Mouse (Mus musculus): ENCODE data around the gene Coro1b. TPM values are rescaled to one million over a fixed set of nuclear protein-coding genes. Genes with fewer than 3 reads are reported as not detected.
"Not testable (repeated sequence)": the region's sequence is repeated elsewhere in the genome, so short reads cannot be mapped to it uniquely, and the experiment has no call there.

Gene Coro1b
- polyA plus RNA-seq, 1 experiment from 2014 or later: 146 TPM

- peaks cover 31% of the 10 kb centered on the region for H3K36me3 ChIP-seq
- H3K9ac ChIP-seq; H3K4me2 ChIP-seq (replicated peaks); H3K4me1 ChIP-seq; H3K27me3 ChIP-seq; H3K4me3 ChIP-seq; ATAC-seq (ENCODE audit: low FRiP score, low read depth); H3K27ac ChIP-seq; H3K9me3 ChIP-seq: not testable (repeated sequence)
- WGBS: 78% methylated on average over 6 of the region's 6 CpGs
Observed at GRCm38 (mm10) chr19:4135229-4135962, 13.0 kb upstream of the Coro1b start.

DNA sequence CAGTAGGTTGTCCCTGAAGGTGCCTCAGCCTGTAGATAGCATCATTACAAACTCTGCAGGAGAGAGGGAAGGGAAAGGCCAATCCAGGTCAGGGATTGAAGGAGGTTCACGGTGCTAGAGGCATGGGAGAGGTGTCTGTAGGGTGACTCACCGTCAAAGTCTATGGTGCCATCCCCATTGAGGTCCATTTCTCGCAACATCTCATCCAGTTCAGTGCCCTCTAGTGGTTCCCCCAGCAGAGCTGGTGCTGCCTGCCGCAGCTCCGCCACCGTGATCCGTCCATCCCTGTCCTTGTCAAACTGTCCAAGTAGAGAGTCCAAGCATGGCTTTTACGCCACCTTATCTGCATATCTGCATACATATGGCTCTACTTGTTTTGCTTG is 12.5 kb upstream of the Coro1b start:
- not testable (repeated sequence) for H3K4me3 ChIP-seq; H3K9me3 ChIP-seq; H3K27ac ChIP-seq; ATAC-seq (ENCODE audit: low FRiP score, low read depth); H3K9ac ChIP-seq; H3K4me1 ChIP-seq; H3K27me3 ChIP-seq; H3K4me2 ChIP-seq (replicated peaks)
- H3K36me3 ChIP-seq: peaks cover 28% of the 10 kb centered on the region
- 19% methylated on average over 8 of the region's 8 CpGs for WGBS

DNA sequence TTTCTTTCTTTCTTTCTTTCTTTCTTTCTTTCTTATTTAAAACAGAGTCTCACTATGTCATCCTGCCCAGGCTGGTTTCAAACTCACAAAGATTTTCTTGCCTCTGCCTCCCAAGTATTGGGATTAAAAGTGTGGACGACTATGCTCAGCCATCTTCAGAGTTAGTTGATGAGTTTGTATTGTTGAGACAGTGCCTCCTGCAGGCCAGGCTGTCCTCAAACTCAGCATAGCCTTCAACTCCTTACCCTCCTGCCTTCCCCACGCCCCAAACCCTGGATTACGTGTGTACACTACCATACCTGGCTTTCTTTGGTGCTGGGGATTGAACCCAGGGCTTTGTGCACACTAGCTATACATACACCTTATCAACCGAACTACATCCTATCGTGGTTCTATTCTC is 12.0 kb upstream of the Coro1b start:
- H3K4me1 ChIP-seq: no peaks in the 10 kb centered on the region
- peaks cover 23% of the 10 kb centered on the region for H3K36me3 ChIP-seq
- H3K4me2 ChIP-seq (replicated peaks): no peak overlapping the region
- no peak for ATAC-seq (ENCODE audit: low FRiP score, low read depth)
- 85% methylated on average over 5 of the region's 5 CpGs for WGBS
- H3K27ac ChIP-seq: no peak overlapping the region
- H3K27me3 ChIP-seq: no peaks in the 10 kb centered on the region
- H3K9me3 ChIP-seq: no peaks in the 10 kb centered on the region
- no peak overlapping the region for H3K9ac ChIP-seq
- no peak overlapping the region for H3K4me3 ChIP-seq

DNA sequence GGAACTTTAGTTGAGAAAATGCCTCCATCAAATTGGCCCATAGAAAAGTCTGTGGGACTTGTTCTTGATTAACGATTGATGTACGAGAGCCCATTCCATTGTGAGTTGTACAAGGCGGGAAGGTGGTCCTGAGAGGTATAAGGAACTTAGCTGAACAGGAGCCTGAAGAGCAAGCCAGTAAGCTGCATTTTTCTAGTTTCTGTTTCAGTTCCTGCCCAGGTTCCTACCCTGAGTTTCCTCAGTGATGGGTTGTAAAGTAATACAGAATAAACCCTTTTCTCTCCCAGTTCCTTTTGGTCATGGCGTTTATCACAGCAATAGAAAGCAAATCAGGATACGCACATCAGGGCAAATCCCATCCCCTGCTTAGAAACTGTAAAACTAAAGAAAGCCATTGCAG is 10.5 kb upstream of the Coro1b start:
- ATAC-seq (ENCODE audit: low FRiP score, low read depth): no peak

DNA sequence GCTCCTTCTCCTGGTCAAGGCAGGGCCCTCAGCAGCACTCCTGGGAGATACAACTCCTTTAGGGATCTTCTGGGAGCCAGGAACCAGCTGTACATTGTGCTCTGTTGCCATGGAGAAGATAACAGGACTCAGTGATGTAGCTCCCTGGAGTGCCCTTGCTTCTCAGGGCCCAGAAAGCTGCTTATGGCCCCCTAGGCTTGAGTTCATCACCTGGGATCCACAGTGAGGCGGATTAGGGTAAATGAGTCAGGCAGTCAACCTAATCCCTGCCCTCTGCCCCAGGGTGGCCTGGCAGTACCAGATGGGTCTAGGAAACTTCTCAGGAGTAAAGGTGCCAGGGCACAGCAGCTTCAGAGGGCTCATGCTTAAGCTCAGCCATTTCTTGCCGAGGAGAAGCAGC is 9.0 kb upstream of the Coro1b start, which contains the start of gene Gpr152:
Gpr152 (plus strand) TSS at position 342 of the 400 bp plus-strand sequence.
- H3K36me3 ChIP-seq: no peaks in the 10 kb centered on the region
- 0 out of 2 replicates have a peak within 1 kb of the TSS, but pooled peaks have one; percentile 1 for H3K9ac ChIP-seq
- 63% methylated on average over 2 of the region's 2 CpGs for WGBS
- no peak within 1 kb of the TSS for H3K4me3 ChIP-seq
- no peaks in the 10 kb centered on the region for H3K27me3 ChIP-seq
- H3K4me1 ChIP-seq: no peaks in the 10 kb centered on the region
- H3K27ac ChIP-seq: no peak within 1 kb of the TSS
- ATAC-seq (ENCODE audit: low FRiP score, low read depth): no peak
- H3K9me3 ChIP-seq: no peaks in the 10 kb centered on the region
- no peak within 1 kb of the TSS for H3K4me2 ChIP-seq (replicated peaks)

More for the DNA sequence above, 10.5 kb upstream of the Coro1b start:
- Histone ChIP-seq H3K4me2 (replicated peaks) (no peak overlapping the region), H3K27me3 (no peaks in the 10 kb centered on the region), H3K9ac (no peak overlapping the region), H3K9me3 (no peaks in the 10 kb centered on the region), H3K4me1 (no peaks in the 10 kb centered on the region), H3K36me3 (peaks cover 8% of the 10 kb centered on the region), H3K27ac (no peak overlapping the region), H3K4me3 (no peak overlapping the region)
- 82% methylated on average over 5 of the region's 5 CpGs for WGBS

DNA sequence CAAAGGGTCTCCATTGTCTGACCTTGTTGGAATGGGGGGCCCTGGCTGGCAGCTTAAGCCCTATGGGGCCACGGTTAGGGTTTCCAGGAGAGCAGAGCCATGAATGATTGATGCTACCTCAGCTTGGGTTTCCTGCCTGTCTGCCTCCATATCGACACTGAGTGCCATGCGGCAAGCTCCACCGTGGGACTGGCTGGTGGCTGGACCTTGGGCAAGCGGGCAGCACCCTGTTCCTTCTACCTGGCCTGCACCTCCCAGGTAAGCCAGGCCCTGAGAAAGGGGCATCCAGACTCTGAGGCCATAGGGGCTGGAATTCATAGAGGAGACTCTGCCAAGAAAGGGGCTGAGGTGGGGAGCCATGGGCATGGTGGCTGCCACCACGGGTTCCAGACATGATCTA is 8.3 kb upstream of the Coro1b start:
- H3K36me3 ChIP-seq: no peaks in the 10 kb centered on the region
- H3K27ac ChIP-seq: no peak overlapping the region
- 76% methylated on average over 6 of the region's 6 CpGs for WGBS
- H3K4me2 ChIP-seq (replicated peaks): no peak overlapping the region
- no peaks in the 10 kb centered on the region for H3K27me3 ChIP-seq
- no peaks in the 10 kb centered on the region for H3K9me3 ChIP-seq
- H3K4me1 ChIP-seq: no peaks in the 10 kb centered on the region
- no peak for ATAC-seq (ENCODE audit: low FRiP score, low read depth)
- no peak overlapping the region for H3K4me3 ChIP-seq
- no peak overlapping the region for H3K9ac ChIP-seq

DNA sequence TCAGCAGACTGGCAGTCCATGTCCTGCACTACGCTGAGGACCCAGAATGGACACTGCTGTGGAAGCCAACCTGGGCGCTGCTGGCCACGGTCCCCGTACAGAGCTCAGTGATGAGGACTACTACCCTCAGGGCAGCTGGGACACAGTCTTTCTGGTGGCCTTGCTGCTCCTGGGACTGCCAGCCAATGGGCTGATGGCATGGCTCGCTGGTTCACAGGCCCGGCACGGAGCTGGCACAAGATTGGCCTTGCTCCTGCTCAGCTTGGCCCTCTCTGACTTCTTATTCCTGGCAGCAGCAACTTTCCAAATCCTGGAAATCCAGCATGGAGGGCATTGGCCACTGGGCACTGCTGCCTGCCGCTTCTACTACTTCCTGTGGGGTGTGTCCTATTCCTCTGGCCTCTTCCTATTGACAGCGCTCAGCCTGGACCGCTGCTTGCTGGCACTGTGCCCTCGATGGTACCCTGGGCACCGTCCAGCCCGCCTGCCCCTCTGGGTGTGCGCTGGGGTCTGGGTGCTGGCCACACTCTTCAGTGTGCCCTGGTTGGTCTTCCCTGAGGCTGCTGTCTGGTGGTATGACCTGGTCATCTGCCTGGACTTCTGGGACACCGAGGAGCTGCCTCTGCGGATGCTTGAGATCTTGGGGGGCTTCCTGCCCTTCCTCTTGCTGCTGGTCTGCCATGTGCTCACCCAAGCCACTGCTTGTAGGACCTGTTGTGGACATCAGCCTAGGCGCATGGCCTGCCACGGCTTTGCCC is 5.8 kb upstream of the Coro1b start:
- no peak for ATAC-seq (ENCODE audit: low FRiP score, low read depth)
- H3K27me3 ChIP-seq: no peaks in the 10 kb centered on the region
- no peak overlapping the region for H3K27ac ChIP-seq
- 0 out of 2 replicates have a peak overlapping the region, but pooled peaks have one; percentile 25 for H3K9ac ChIP-seq
- 95% methylated on average over 18 of the region's 18 CpGs for WGBS
- H3K9me3 ChIP-seq: no peaks in the 10 kb centered on the region
- no peak overlapping the region for H3K4me3 ChIP-seq
- no peak overlapping the region for H3K4me2 ChIP-seq (replicated peaks)
- peaks cover under 1% of the 10 kb centered on the region; the same call in 1 of the 2 replicates for H3K4me1 ChIP-seq
- no peaks in the 10 kb centered on the region for H3K36me3 ChIP-seq

GRCm38 (mm10) chr19:4143759-4144268 is 4.6 kb upstream of the Coro1b start, which contains the start of gene Cabp4:
Gene Cabp4 (minus strand): TSS chr19:4144033.
- no peak within 1 kb of the TSS for H3K4me3 ChIP-seq
- no peak within 1 kb of the TSS for H3K27ac ChIP-seq
- H3K27me3 ChIP-seq: no peaks in the 10 kb centered on the region
- no peak within 1 kb of the TSS for H3K4me2 ChIP-seq (replicated peaks)
- no peaks in the 10 kb centered on the region for H3K9me3 ChIP-seq
- H3K4me1 ChIP-seq: peaks cover 6% of the 10 kb centered on the region
- H3K9ac ChIP-seq: peak within 1 kb of the TSS; percentile 19; the same call in 1 of the 2 replicates
- no peak for ATAC-seq (ENCODE audit: low FRiP score, low read depth)
- WGBS: 89% methylated on average over 7 of the region's 7 CpGs
- no peaks in the 10 kb centered on the region for H3K36me3 ChIP-seq

DNA sequence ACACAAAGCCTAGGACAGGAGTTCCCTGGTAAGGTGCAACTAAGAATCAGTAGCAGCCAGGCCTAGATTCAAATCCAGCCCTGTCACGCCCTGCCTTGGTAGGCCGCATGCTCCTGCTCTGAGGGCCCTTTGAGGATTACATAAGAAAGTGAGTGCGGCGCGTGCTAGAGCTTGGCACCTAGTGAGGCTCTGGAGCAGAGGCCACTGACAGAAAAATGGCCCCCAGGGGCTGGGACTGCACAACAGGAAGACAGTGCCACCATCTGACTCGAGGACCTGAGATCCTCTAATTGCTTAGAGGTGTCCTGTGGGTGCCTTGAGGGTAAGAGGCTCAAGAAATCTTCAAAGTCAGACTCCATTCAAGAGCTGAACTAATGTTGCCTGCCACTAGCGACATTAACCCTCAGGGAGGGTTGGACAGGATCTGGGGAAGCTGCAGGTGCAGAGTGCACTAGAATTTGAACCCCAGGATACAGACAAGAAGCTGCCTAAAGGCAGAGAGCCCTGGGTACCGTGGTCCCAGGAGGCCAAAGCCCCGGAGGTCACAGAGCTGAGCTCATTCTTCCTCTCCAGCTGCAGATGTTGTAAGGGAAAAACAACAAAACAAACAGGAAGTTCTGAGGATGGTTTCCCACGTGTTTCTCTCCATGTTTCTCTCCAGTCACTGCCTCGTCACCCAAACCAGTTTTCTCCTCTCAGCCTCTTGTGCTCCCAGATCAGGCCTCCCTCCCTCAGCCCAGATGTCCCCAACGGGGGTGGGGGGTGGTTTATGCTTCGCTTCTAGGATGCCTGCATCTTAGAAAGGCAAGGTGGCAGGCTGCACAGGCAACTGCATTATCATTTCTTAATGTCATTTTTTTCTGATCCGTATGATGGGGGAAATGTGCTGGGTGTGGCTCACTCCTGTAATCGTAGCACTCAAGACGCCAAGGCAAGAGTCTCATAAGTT is 3.6 kb upstream of the Coro1b start:
- Histone ChIP-seq H3K4me2 (replicated peaks) (no peak overlapping the region), H3K4me3 (no peak overlapping the region), H3K27ac (no peak overlapping the region), H3K4me1 (peaks cover 15% of the 10 kb centered on the region), H3K9ac (no peak overlapping the region), H3K36me3 (peaks cover 1% of the 10 kb centered on the region; the same call in 1 of the 2 replicates), H3K9me3 (no peaks in the 10 kb centered on the region), H3K27me3 (no peaks in the 10 kb centered on the region)
- ATAC-seq (ENCODE audit: low FRiP score, low read depth): no peak
- WGBS: 76% methylated on average over 16 of the region's 16 CpGs

GRCm38 (mm10) chr19:4145936-4146335 is 2.5 kb upstream of the Coro1b start:
- no peak overlapping the region for H3K27ac ChIP-seq
- no peak overlapping the region for H3K9ac ChIP-seq
- H3K27me3 ChIP-seq: no peaks in the 10 kb centered on the region
- peaks cover 18% of the 10 kb centered on the region for H3K4me1 ChIP-seq
- no peak overlapping the region for H3K4me3 ChIP-seq
- H3K4me2 ChIP-seq (replicated peaks): no peak overlapping the region
- 93% methylated on average over 5 of the region's 5 CpGs for WGBS
- no peaks in the 10 kb centered on the region for H3K9me3 ChIP-seq
- H3K36me3 ChIP-seq: peaks cover 13% of the 10 kb centered on the region
- no peak for ATAC-seq (ENCODE audit: low FRiP score, low read depth)

GRCm38 (mm10) chr19:4146366-4147021 is 1.9 kb upstream of the Coro1b start:
- 67% methylated on average over 12 of the region's 12 CpGs for WGBS
- Histone ChIP-seq H3K36me3 (peaks cover 18% of the 10 kb centered on the region), H3K27me3 (no peaks in the 10 kb centered on the region), H3K27ac (no peak overlapping the region), H3K4me1 (peaks cover 18% of the 10 kb centered on the region), H3K4me2 (replicated peaks) (no peak overlapping the region), H3K9me3 (no peaks in the 10 kb centered on the region), H3K9ac (peak overlapping the region; percentile 27; the same call in 1 of the 2 replicates), H3K4me3 (no peak overlapping the region)
- no peak for ATAC-seq (ENCODE audit: low FRiP score, low read depth)
